Mouse (Mus musculus) heart, postnatal 4 days (tissue): ENCODE results near the gene Nfil3. TPM values are rescaled to one million over a fixed set of nuclear protein-coding genes. Genes with fewer than 3 reads are reported as not detected.

Source experiments
- DNase-seq: peaks from one replicate; pipeline ENCODE4 v3.0.0; 2021
- total RNA-seq, 2 experiments: library from RNA; stranded (reverse); gene quantifications; 2 replicates each; pipeline ENCODE4 v1.2.3; 2021

The Nfil3 gene
- total RNA-seq: 10 to 100 TPM; 24.6 to 27.7 TPM

DNA sequence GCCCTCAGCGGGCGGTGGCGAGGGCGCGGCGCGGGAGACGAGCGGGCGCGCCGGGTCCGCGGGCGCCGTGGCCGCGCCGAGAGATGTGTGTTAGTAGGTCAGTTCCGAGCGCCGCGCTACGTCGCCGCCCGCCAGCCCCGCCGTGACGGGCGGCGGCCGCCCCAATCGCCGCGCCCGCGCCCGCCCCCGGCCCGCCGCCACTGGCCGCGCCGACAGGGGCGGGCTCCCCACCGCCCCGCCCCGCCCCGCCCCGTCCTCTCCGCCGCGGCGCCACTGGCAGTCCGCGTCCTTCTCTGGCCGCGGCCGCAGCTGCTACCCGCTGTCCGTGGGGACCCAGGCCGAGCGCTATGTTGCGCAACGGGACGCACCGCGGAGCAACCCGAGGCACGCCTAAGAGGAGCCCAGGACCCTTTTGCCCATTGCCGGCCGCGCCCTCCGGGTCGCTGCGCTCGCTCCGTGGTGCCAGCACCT is at the start of gene Nfil3:
TSS of gene Nfil3 (minus strand) at position 123 of the 471 bp plus-strand sequence.
- peak; percentile 80 for DNase-seq

DNA sequence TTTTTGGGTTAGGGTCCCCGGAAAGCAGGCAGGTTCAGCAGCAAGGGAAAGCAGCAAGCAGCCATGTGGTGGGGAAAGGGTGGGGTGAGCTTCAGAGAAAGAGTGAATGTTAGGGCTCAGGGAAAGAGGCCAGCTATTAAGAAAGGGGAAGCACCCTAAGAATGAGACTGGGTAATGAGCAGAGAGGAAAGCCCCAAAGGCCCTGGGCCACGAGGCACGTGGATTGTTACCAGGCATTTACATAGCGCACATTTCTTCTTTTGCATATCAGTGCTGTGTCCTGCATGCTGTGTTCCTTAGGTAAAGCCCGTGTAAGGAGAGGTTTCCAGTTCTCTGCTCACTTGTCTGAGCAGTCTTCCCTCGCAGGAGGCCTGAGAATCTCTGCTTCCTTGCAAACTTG is 43.4 kb upstream of the Nfil3 start:
- DNase-seq: no peak

DNA sequence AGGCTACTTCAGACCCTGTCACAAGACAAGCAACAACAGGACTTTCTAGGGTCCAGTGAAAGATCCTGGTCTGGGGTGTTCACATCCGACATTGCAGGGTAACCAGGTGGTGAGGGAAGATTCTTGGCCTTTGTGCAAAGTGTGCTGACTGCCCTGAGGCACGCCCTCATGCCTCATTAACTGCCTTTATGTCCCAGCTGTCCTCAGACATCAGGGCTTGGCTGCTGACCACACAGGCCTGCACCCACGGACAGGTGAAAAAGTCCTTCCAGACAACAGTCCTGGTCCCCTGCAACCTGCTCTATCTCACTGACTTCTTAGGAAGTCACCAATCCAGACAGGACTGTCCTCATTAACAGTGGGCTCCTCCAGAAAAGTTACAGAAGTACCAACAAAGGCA is 39.4 kb upstream of the Nfil3 start:
- no peak for DNase-seq

DNA sequence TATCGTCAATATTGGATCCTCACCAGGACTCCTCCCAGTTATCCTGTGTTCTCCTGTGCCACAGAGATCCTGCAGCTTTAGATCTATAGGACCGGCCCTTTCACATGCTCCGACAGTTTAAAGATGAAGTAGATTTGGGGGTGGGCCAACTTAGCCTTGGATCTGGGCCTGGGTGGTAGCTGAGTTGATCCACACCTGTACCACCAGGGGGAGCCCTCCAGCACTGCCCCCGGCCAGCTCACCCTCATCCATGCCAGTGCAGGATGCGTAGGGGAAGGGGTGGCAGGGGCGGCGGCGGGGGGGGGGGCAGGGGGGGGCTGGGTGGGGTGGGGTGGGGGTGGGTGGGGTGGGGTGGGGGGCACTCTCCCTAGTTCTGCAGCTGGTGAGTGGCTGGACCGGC is 38.7 kb upstream of the Nfil3 start:
- peak; percentile 41 for DNase-seq

DNA sequence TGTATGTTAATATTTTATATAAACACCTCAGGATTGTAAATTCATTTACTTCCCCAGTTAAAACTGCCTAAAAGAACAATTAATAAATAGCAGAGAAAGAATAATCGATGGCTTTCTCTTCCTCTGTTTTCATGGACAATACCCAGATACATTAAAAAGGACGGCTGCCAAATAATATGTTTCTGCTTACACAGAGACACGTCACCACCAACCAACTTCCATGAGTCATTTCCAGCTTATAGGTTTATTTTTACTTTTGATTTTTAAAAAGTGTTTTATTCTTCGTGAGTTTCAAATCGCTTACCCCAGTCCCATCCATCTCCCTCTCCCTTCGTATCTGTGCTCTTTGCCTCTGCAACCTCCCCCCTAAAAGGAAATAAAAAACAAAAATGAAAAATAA is 38.1 kb upstream of the Nfil3 start:
- DNase-seq: no peak

DNA sequence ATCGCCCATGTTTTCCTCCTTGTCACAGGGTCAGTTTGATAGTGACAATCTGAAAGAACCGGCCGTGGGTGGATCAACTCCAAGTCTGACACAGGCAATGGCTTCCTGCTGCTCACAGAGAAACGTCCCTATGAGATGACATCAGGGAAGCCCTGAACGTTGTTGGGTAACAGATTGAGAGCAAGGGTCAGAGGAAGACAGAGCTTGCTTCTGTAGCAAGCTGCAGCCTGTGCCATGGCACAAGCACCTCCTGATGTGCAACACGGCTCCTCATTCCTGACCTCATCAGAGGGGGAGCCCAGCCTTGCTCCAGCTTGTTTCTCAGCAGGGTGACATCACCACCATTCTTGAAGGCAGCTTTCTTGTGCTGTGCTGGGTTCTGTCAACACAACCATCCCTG is 37.1 kb upstream of the Nfil3 start:
- no peak for DNase-seq

DNA sequence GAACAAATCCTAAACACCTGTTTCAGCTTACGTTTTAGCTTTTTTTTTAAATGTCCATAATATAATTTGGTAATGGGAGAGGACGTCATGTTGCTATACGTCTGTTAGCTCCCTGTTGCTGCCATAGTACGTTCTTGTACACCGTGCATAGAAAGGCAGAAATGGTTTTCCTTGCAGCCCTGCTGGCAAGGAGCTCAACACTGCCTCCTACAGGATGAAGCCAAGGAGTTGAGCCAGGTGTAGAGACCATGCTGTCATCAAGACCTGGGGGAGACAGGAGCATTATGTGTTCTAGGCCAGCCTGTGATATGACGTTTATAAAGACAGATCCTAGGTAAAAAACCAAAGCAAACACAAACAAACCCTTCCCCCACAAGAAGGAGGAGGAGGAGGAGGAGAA is 36.2 kb upstream of the Nfil3 start:
- DNase-seq: no peak

DNA sequence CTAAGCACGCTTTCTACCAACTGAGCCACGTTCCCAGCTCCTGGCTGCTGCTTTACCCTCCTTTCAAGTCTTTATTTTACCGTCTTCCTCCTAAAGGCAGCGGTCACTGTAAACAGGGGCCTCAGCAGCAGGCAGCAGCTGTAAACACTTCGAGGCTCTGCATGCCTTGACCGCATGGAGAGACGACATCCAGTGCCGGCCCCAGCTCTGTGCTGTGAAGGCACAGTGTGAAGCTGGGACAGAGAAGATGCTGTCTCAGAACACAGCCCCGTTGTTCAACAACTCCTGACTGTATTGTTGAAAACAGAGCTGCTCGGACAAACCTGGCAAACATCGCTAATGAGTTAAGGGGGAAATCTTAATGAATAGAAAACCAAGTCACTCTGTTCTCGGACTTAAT is 30.6 kb upstream of the Nfil3 start:
- DNase-seq: no peak

DNA sequence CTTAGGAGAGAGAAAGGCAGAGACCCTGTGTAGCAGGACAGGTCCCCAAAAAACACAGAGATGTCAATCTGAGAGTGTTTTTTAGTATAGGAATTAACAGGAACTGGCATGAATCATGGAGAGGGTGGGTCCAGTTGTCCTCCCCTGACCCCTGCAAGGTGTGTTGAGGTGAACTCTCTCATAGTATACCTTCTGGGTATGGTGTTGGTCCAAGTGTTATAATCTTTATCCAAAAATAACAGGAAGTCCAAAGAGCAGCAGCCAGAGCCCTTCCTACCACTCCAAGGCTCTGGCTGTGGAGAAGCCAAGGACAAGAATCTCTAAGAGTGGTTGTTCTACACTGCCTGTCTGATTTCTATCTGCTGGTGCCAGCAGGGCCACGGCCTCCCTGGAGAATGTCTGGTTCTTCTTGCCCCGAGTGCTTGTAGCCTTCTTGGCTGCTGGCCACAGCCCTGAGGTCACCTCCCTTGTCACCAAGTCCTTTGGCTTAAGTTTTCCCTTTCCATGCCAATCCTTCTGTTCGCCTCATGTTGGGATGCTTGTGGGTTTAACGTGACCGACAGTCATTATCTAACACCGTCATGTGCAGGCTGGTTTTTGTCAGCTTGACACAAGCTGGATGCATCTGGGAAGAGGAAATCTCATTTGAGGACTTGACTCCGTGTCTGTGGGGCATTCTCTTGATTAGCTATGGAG is 27.8 kb upstream of the Nfil3 start:
- peak; percentile 84 for DNase-seq

DNA sequence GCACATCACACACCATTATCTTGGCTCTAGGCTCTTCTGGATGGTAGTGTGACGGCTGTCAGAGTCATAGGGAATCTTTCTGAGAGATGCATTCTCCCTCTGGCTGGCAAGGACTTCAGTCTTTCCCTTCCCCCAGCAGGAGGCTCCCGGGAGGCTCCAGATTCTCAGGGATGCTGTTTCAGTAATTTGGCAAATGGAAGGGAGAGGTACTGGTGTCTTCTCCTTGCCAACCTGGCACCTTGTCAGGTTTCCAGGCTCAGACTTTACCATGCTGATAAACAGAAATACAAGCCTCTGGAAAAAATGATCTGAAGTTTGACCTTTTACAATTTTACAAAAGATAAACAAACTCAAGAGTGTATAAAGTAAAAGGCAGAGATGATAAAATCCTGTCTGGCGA is 26.9 kb upstream of the Nfil3 start:
- peak; percentile 46 for DNase-seq

DNA sequence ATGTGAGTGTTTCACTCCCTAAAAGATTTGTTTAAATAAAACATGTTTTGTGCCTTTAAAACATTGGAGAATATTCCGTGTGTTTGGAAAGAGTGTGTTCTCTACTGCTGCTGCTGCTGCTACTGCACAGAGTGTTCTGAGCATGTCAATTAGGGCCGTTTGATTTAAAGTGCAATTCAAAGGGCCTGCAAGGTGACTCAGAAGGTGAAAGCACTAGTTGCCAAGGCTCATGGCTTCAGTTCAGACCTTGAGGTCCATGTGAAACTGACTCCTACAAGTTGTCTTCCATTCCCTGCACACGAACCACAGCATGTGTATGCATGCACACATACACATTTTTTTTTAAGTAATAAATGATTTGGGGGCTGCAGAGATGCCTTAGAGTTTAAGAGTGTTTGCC is 22.4 kb upstream of the Nfil3 start:
- DNase-seq: no peak

DNA sequence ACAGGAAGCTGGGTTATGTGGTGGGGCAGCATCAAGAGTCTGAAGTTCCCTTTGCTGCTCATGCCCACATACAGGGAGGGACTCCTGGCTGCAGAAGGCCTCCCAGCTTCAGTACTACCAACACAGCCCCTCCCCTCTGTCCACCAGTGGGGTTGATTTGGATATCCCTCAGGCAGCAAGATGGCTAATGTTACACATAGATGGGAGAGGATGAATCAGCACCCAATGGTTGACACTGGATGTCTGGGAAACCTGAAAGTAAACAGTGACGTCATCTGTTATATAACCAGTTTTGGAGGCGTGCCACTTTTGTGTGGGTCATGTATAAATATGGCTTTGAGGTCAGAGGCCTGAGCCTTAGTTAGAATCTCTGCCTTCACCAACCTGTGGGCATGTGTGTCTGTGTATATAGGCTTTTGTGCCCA is 20.6 kb upstream of the Nfil3 start:
- DNase-seq: peak; percentile 79

DNA sequence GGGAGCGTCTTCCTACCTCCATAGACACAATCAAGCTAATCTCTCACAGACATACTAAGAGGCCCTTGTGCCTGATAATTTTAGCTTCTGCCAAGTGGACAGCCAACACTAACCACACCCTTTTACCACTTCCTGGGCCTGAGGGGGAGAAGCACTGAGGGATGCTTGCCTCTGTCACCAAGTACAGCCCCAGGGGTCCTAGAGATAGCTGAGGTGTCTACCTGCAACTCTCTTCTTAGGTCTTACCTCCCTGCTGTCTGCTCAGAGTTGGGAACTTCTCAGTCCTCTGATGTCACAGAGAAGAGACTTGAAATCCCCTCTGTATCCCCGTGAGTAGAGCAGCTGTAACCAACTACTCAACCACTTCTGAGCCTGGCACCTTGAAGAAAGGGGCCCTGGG is 19.6 kb upstream of the Nfil3 start:
- DNase-seq: no peak

DNA sequence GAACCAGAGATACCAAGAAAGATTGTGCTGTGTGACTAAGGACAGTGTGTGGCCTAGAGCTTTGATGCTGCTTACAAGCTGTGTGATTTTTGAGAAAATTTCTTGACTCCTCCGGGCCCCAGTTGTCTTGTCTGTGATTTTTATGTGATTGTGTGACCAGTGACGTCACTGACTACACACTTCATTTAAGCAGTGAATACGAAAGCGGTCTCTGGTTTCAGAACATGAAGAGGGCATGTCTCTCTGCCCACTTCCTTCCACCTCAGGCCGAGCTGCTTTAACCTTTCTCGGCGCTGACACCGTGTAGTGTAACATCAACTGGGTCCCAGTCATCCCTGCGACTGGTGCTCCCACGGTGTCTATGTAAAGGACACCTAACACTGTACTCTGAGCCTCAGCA is 17.7 kb upstream of the Nfil3 start:
- no peak for DNase-seq

DNA sequence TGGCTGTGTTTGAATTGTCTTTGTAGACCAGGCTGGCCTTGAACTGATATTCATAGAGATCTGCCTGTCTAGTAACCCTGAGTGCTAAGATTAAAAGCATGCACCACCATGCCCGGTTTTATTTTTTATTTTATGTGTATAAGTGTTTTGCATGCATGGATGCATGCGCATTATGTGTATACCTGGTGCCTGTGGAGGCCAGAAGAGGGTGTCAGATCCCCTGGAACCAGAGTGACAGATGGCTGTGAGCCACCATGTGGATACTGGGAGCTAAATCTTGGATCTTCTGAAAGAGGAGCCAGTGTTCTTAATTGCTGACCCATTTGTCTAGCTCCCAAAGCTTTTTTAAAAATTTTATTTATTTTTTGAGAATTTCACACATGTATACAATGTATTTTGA is 16.9 kb upstream of the Nfil3 start:
- DNase-seq: no peak

DNA sequence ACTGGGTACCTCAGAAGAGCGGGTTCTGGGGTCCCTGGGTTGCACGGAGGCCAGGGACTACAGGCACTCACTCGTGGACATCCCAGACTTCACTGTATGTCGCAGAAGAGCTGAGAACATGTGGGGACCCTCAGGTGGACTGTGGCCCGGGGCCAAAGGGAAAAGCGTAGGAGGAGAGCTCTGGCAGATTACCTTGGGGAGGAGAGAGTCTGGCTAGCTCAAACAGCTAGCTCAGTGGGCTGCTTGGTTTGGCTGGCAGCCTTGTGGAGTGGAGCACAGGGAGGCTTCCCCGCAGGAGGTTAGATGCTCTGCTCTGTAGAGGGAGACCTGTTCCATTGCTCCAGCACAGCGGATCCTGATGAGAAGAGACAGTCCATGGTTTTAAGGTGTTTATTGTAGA is 15.3 kb upstream of the Nfil3 start:
- no peak for DNase-seq

DNA sequence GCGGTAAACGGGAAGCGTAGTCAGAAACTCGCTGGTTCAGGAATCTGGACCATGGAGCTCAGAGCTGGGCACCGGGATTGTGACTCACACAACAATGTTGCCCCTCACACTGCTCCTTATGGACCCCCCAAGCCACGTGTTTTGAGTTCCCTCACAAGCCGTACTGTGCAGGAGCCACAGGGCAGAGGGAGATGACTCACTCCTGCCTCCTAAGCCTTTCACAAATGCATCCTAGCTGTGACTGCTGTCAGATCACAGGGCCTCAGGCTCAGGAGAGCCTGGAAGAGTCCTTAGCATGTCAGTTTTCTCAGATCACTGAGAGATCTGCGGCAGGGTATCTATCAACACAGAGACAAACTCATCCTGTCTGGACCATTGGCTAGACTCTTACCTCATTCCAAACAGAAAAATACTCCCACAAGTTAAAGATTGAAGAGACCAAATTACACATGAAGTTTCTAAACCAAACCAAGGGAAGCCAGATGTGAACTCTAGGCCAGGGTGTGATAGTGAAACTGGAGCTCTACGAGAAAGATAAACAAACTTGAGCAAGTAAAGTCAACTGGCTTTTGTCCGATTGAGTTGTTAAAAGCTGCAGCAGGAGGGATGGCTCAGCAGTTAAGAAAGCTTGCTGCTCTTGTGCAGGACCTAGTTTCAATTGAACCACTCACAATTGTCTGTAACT is 13.5 kb upstream of the Nfil3 start:
- DNase-seq: no peak

DNA sequence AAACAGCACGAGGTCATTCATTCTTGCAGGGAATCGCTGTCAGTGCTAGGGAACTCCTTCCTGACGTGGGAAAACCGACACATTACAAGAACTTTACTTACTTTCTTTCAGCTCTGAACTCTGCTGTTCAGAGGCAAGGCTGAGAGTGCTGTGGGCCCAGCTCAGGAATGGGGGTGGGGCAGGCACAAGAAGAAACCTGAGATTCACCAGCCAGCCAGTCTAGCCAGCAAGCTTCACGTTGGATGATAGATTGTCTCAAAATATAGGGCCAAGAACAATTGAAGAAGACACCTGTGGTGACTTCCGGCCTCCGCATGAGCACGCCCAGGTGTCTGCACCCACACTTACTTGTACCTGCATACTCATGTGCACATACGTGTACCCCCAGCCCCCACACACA is 9.3 kb upstream of the Nfil3 start:
- DNase-seq: no peak

DNA sequence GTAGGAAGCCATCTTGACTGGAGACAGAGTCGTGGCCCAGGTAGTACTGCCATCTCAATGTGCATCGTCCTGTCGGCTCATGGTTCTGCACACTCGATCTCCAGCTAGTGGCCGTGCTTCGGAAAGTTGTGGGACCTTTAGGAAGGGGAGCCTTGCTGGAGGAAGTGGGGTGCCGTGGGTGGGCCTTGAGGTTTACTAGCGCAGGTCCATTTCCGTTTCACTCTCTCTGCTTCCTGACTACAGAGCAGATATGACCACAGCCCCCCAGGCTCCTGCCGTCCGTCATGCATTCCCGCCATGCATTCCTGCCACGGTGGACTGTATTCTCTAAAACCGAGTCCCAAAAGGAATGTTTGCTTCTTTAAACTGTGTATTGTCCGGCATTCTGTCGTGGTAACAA is 8.1 kb upstream of the Nfil3 start:
- no peak for DNase-seq

DNA sequence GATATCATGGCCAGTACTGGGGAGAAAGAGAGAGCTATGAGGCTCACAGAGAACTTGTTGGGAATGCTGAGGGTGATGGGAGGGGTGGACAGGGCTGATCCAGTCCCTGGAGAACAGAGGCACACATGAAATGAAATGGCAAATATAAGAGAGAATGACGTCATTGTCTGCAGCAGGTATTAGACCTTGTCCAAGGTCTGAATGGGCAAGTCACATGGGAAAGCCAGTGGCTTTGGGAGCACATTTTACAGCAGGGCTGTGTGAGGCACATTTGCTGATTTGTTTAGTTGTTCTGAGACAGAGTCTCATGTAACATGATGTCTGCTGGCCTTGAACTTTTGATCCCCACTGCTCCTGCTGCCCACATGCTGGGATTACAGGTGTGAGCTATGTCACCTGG is 7.0 kb upstream of the Nfil3 start:
- DNase-seq: no peak

DNA sequence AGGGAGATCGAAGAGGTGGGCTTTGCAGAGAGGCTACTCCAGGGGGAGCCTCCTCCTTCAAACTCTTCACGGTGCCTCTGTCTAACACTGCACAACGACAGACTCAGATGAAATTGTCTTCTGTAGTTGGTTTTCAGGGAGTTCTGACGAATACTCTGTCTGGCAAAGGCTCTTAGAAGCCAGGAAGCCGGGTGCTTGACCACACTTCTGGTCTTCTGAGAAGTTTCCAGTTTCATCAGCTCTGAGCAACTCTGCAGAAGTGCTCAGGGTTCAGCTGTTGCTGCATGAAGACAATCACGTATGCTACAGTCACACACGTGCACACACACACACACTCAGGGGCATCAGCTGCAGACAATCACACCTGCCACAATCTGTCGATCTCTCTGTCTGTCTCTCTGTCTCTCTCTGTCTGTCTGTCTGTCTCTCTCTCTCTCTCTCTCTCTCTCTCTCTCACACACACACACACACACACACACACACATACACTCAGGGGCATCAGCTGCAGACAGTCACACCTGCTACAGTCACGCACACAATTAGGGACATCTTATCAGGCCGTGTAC is 5.4 kb upstream of the Nfil3 start:
- DNase-seq: no peak

DNA sequence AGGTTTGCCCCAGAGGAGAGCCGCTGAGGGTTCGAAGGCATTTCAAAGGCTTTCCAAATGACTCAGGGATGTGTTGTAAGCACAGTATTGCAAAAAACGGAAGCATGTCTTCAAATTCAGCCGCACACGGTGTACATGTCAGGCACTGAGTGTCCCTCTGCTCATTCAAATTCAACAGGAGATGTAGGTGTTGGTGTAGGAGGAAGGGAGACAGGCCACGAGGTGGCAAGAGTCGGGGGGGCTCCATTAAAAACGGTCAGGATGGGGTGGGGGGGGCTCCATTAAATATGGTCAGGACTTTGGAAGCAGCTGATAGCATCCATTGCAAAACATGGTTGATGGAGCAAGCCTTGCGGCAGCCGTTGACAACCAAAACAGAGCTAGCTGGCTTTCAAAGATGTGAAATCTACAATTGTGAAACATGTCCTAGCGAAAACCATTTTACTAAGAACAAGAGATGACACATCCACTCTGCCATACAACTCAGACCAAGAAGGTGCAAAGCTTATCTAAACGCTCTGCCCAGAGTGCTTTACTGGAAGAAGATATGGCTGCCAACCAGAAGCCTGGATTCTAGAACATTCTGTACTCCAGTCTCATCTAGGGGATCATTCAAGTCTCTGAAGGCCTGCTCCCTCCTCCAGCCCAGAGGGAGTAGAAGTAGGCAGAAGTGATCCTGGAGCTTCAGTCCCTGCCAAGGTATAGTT is 4.8 kb upstream of the Nfil3 start:
- no peak for DNase-seq

DNA sequence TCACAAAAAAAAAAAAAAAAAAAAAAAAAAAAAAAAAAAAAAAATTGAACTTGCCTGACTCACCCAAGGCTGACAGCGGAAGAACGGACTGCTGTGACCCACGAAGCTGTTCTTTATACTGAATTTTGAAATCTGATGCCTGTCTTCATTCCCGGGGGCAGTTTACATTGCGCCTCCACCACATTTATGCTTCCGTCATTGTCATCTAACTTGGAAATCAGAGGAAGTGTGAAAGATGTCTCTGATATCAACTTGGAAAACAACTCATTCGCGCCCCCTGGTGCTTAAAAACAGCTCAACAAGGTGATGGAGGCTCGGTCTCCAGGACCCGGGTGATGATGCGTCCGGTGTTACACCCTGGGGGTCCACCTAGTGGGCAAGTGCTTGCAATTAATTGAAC is 1.8 kb upstream of the Nfil3 start:
- DNase-seq: peak; percentile 94
